Mouse (Mus musculus) brain, adult 10 weeks (tissue): ENCODE data around the gene Vwa2. TPM values are rescaled to one million over a fixed set of nuclear protein-coding genes. Genes with fewer than 3 reads are reported as not detected.

Experiments used
- polyA plus RNA-seq: library from polyadenylated mRNA; stranded (reverse); fragments of 350-450 nt; fragmentation: Illumina TruSeq; extraction: RNeasy Lipid Tissue Mini Kit (QIAGEN cat#74804); gene quantifications from one replicate; pipeline ENCODE4 v1.2.3, GENCODE M21; 2015; ENCODE audit warnings: low read depth, low replicate concordance

The Vwa2 gene
- not detected for polyA plus RNA-seq

DNA sequence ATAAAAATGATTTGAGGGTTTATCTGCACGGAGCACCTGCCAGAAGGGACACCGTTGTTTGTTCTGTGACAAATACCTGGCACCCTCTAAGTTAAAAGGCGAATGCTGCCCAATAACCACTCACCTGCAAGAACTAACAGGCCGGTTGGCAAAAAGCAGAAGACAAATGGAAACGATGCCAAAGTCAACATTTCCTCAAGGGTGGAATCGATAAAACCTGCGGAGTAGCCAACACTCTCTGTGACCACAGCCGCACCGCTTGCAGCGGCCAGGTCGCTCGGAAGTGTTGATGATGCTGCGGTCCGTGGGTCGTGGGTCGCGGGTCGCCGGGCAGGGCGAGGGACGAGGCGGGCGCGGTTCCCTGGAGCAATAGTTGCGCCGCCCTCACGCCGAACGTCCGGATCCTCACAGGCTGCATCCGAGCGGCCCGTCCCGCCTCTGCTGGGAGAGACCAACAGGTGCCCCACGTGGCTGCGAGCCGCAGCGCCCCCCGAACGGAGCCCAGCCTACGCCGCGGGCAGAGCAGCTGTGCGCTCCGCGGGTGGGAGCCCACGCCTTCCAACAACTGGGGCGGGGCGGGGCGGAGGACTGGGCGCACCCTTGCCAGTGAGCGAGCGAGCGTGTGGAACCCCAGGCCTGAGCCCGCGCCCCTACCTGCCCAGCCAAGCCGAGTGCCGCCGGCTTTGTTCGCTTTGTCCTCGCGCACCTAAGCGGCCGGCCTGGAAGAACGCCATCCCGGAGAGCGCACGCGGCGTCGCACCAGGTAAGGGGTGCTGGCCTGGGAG lies at the start of gene Vwa2:
Gene Vwa2, plus strand, starts transcription at position 434 of the 785 bp plus-strand sequence.

DNA sequence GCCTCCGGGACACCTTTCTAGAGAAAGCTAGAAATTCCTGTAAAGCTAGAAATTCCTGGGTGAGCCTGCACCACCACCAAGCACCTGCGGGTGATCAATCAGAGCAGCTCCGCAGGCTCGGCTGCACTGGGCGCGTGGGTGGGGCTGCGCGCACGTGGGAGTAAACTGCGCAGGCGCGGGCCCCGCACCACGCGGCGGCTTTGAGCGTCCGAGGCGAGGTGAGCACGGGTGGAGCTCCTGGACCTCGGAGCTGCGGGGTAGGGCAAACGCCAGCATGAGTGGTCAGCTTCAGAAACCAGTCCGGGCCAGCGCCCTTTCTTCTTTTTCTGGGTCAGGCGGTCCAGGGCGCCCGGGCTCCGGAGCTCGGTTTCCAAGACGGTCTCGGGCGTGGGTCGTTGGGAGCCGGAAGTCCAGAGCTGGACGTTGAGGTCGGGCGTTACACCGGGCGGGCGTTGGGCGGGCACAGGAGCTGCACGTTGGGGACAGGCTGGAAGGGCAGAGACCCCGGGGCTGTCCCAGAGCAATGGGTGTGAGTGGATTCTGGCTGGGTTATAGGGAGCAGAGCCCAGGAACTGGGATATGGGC lies 47.9 kb upstream of the Vwa2 start, which contains the start of gene Tdrd1:
Gene Tdrd1, plus strand, starts transcription at position 163 of the 585 bp plus-strand sequence.

Other genes with a start within 250 kb of the Vwa2 start
- gene Adrb1, start 152.1 kb upstream of the Vwa2 start, polyA plus RNA-seq: 15.7 TPM
- gene Ccdc186, start 52.1 kb upstream of the Vwa2 start, polyA plus RNA-seq: 29.6 TPM
- gene Tdrd1, start 48.0 kb upstream of the Vwa2 start, polyA plus RNA-seq: 0.28 TPM
- gene Afap1l2, start 134.0 kb downstream of the Vwa2 start, polyA plus RNA-seq: 8.1 TPM